Comparison of ENCODE assay signal across 8 mouse cellular contexts in genomic region chr6:136856071-136856636, GRCm38 (mm10). TPM values are rescaled to one million over a fixed set of nuclear protein-coding genes. Genes with fewer than 3 reads are reported as not detected.
A peak's percentile ranks its signal among the peaks of the same experiment; 100 is the strongest.
DNase-seq lines count a peak whose midpoint lies in the region; ATAC-seq and TF ChIP-seq lines count a peak whose summit lies in the region.

No protein-coding gene starts in this region.

- H3K4me2 ChIP-seq in hindbrain, embryonic 16.5 days (ENCODE audit: low read length) = no peak overlapping the region
- peak overlapping the region; percentile 53 for H3K4me2 ChIP-seq in heart, postnatal 0 days (ENCODE audit: low read depth, low read length)

- DNase-seq in hindbrain, embryonic 10.5 days (ENCODE audit: low spot score) = no peak
- peak; percentile 30 for DNase-seq in c-Kit-positive CD71-negative TER-119-negative erythroid progenitor cells, embryonic 14.5 days (ENCODE audit: low read depth)
- peak; percentile 31 for DNase-seq in heart, postnatal 0 days (ENCODE audit: low spot score)
- no peak for DNase-seq in cerebellum, postnatal 4 days (ENCODE audit: low spot score in 2 of 2)
- no peak for DNase-seq in frontal cortex, postnatal 14 days (ENCODE audit: low spot score in 2 of 2)
- no peak for DNase-seq in right cerebral cortex, postnatal 10 days (ENCODE audit: low spot score in 2 of 2)

- peak overlapping the region; percentile 14; the same call in 1 of the 2 replicates for H3K4me3 ChIP-seq in hindbrain, embryonic 10.5 days
- no peak overlapping the region for H3K4me3 ChIP-seq in hindbrain, embryonic 16.5 days (ENCODE audit: low read length)
- peak overlapping the region; percentile 33 for H3K4me3 ChIP-seq in heart, postnatal 0 days (ENCODE audit: low read depth, low read length)

- no peaks in the 10 kb centered on the region for H3K36me3 ChIP-seq in hindbrain, embryonic 10.5 days
- no peaks in the 10 kb centered on the region for H3K36me3 ChIP-seq in hindbrain, embryonic 16.5 days (ENCODE audit: control insufficient read depth, insufficient read depth, low read length)
- no peaks in the 10 kb centered on the region for H3K36me3 ChIP-seq in heart, postnatal 0 days (replicated peaks; ENCODE audit: control insufficient read depth, insufficient read depth, low read length)

- 75% methylated on average over 14 of the region's 14 CpGs for WGBS in hindbrain, embryonic 10.5 days
- WGBS in hindbrain, embryonic 16.5 days = 74% methylated on average over 14 of the region's 14 CpGs
- 22% methylated on average over 14 of the region's 14 CpGs for WGBS in heart, postnatal 0 days

- no peak for TF ChIP-seq EP300 in heart, postnatal 0 days (IDR thresholded peaks at IDR 0.05; ENCODE audit: low read depth)

- ATAC-seq in hindbrain, embryonic 16.5 days = no peak
- ATAC-seq in heart, postnatal 0 days (ENCODE audit: insufficient read depth, low read depth) = no peak
- ATAC-seq in megakaryocyte progenitor cell, adult 5-6 weeks (replicated peaks; ENCODE audit: poor library complexity) = peak; percentile 18

- no peak overlapping the region for H3K27ac ChIP-seq in hindbrain, embryonic 10.5 days
- no peak overlapping the region for H3K27ac ChIP-seq in hindbrain, embryonic 16.5 days (ENCODE audit: low read depth, low read length)
- peak overlapping the region; percentile 80 for H3K27ac ChIP-seq in heart, postnatal 0 days (ENCODE audit: low read depth)

- peaks cover 12% of the 10 kb centered on the region; the same call in 1 of the 2 replicates for H3K4me1 ChIP-seq in hindbrain, embryonic 10.5 days (replicated peaks)
- no peaks in the 10 kb centered on the region for H3K4me1 ChIP-seq in hindbrain, embryonic 16.5 days (ENCODE audit: control insufficient read depth, insufficient read depth, low read depth, low read length)
- peaks cover 20% of the 10 kb centered on the region for H3K4me1 ChIP-seq in heart, postnatal 0 days (ENCODE audit: control insufficient read depth, insufficient read depth)

- no peak for TF ChIP-seq CTCF in heart, postnatal 0 days (IDR thresholded peaks at IDR 0.05; ENCODE audit: low read depth)

- H3K9ac ChIP-seq in hindbrain, embryonic 16.5 days (ENCODE audit: low read depth, low read length) = no peak overlapping the region
- H3K9ac ChIP-seq in heart, postnatal 0 days (replicated peaks; ENCODE audit: low read depth, low read length) = peak overlapping the region; percentile 43; the same call in 1 of the 2 replicates

- no peaks in the 10 kb centered on the region for H3K27me3 ChIP-seq in hindbrain, embryonic 10.5 days (ENCODE audit: insufficient read depth, poor library complexity, severe bottlenecking)
- no peaks in the 10 kb centered on the region for H3K27me3 ChIP-seq in hindbrain, embryonic 16.5 days (replicated peaks; ENCODE audit: control insufficient read depth, insufficient read depth, low read length)
- H3K27me3 ChIP-seq in heart, postnatal 0 days (ENCODE audit: control insufficient read depth, insufficient read depth, low read length) = no peaks in the 10 kb centered on the region

- H3K9me3 ChIP-seq in hindbrain, embryonic 10.5 days = no peaks in the 10 kb centered on the region
- no peaks in the 10 kb centered on the region for H3K9me3 ChIP-seq in hindbrain, embryonic 16.5 days (ENCODE audit: control insufficient read depth, low read length)
- H3K9me3 ChIP-seq in heart, postnatal 0 days (replicated peaks; ENCODE audit: control insufficient read depth, low read length) = no peaks in the 10 kb centered on the region

RNA-seq across cellular contexts. Expression of gene Art4, which starts 1.4 kb away (rescaled TPM):
- 1.7 and 2.3 TPM in 2 replicates for polyA plus RNA-seq in hindbrain, embryonic 10.5 days (2016; fragmentation: Nextera tagmentation; extraction: Ambion mirVana)
- 0.16 and 0.23 TPM in 2 replicates for polyA plus RNA-seq in hindbrain, embryonic 16.5 days (2015; fragmentation: Nextera tagmentation; extraction: Ambion mirVana)
- 19.3 and 28.8 TPM in 2 replicates for total RNA-seq in heart, postnatal 0 days (2014; rRNA removed; ENCODE audit: low replicate concordance)
- polyA plus RNA-seq in heart, postnatal 0 days (2015; fragmentation: Nextera tagmentation; extraction: Ambion mirVana) = 8.7 and 11.4 TPM in 2 replicates
- total RNA-seq in megakaryocyte progenitor cell, adult 5-6 weeks (2015) = 1.8 and 2.4 TPM in 2 replicates
- 1.8 and 6.0 TPM in 2 replicates for total RNA-seq in megakaryocyte progenitor cell, adult 5-6 weeks (2017)

RNA-seq across cellular contexts. Expression of gene Mgp, which starts 19.5 kb away (rescaled TPM):
- 0.85 and 3.3 TPM in 2 replicates for polyA plus RNA-seq in hindbrain, embryonic 10.5 days (2016; fragmentation: Nextera tagmentation; extraction: Ambion mirVana)
- polyA plus RNA-seq in hindbrain, embryonic 16.5 days (2015; fragmentation: Nextera tagmentation; extraction: Ambion mirVana) = 28.6 and 31.5 TPM in 2 replicates
- total RNA-seq in heart, postnatal 0 days (2014; rRNA removed; ENCODE audit: low replicate concordance) = 344 and 362 TPM in 2 replicates
- polyA plus RNA-seq in heart, postnatal 0 days (2015; fragmentation: Nextera tagmentation; extraction: Ambion mirVana) = 403 and 465 TPM in 2 replicates
- not detected in 2 replicates for total RNA-seq in megakaryocyte progenitor cell, adult 5-6 weeks (2015)
- not detected in 2 replicates for total RNA-seq in megakaryocyte progenitor cell, adult 5-6 weeks (2017)

RNA-seq across cellular contexts. Expression of gene Smco3, which starts 20.9 kb away (rescaled TPM):
- polyA plus RNA-seq in hindbrain, embryonic 10.5 days (2016; fragmentation: Nextera tagmentation; extraction: Ambion mirVana) = not detected in 2 replicates
- 2.2 TPM in 2 replicates for polyA plus RNA-seq in hindbrain, embryonic 16.5 days (2015; fragmentation: Nextera tagmentation; extraction: Ambion mirVana)
- not detected in 2 replicates for total RNA-seq in heart, postnatal 0 days (2014; rRNA removed; ENCODE audit: low replicate concordance)
- not detected in 2 replicates for polyA plus RNA-seq in heart, postnatal 0 days (2015; fragmentation: Nextera tagmentation; extraction: Ambion mirVana)
- 0.07 TPM in 1 of 2 replicates, not detected in the other for total RNA-seq in megakaryocyte progenitor cell, adult 5-6 weeks (2015)
- total RNA-seq in megakaryocyte progenitor cell, adult 5-6 weeks (2017) = 0.33 and 1.2 TPM in 2 replicates

RNA-seq across cellular contexts. Expression of gene Wbp11, which starts 28.1 kb away (rescaled TPM):
- 140 and 155 TPM in 2 replicates for polyA plus RNA-seq in hindbrain, embryonic 10.5 days (2016; fragmentation: Nextera tagmentation; extraction: Ambion mirVana)
- 65.6 and 78.1 TPM in 2 replicates for polyA plus RNA-seq in hindbrain, embryonic 16.5 days (2015; fragmentation: Nextera tagmentation; extraction: Ambion mirVana)
- 28.2 and 37.7 TPM in 2 replicates for total RNA-seq in heart, postnatal 0 days (2014; rRNA removed; ENCODE audit: low replicate concordance)
- polyA plus RNA-seq in heart, postnatal 0 days (2015; fragmentation: Nextera tagmentation; extraction: Ambion mirVana) = 51.1 and 52.7 TPM in 2 replicates
- total RNA-seq in megakaryocyte progenitor cell, adult 5-6 weeks (2015) = 112 and 118 TPM in 2 replicates
- 40.9 and 47.7 TPM in 2 replicates for total RNA-seq in megakaryocyte progenitor cell, adult 5-6 weeks (2017)

RNA-seq across cellular contexts. Expression of gene BC049715, which starts 28.7 kb away (rescaled TPM):
- polyA plus RNA-seq in hindbrain, embryonic 10.5 days (2016; fragmentation: Nextera tagmentation; extraction: Ambion mirVana) = 1.1 and 2.3 TPM in 2 replicates
- 1.0 and 1.3 TPM in 2 replicates for polyA plus RNA-seq in hindbrain, embryonic 16.5 days (2015; fragmentation: Nextera tagmentation; extraction: Ambion mirVana)
- 0.04 and 0.43 TPM in 2 replicates for total RNA-seq in heart, postnatal 0 days (2014; rRNA removed; ENCODE audit: low replicate concordance)
- 1.4 and 2.5 TPM in 2 replicates for polyA plus RNA-seq in heart, postnatal 0 days (2015; fragmentation: Nextera tagmentation; extraction: Ambion mirVana)
- total RNA-seq in megakaryocyte progenitor cell, adult 5-6 weeks (2015) = 1.2 and 2.2 TPM in 2 replicates
- total RNA-seq in megakaryocyte progenitor cell, adult 5-6 weeks (2017) = 3.5 and 8.7 TPM in 2 replicates

Comparison
In these comparisons a context has a peak if more than half of its experiments do, and no peak if none do; other contexts are left out.
1. DNase-seq: peak in c-Kit-positive CD71-negative TER-119-negative erythroid progenitor cells, embryonic 14.5 days (single experiment) and heart, postnatal 0 days (single experiment); none in hindbrain, embryonic 10.5 days (single experiment), cerebellum, postnatal 4 days (0 of 2), frontal cortex, postnatal 14 days (0 of 2) and right cerebral cortex, postnatal 10 days (0 of 2).
2. RNA of gene Mgp, which starts 19.5 kb away (polyA plus RNA-seq): 403 to 465 TPM in heart, postnatal 0 days; 28.6 to 31.5 TPM in hindbrain, embryonic 16.5 days and 0.85 to 3.3 TPM in hindbrain, embryonic 10.5 days; every median in the first group is over 10 times any median in the second.